18 mouse cellular contexts compared by ENCODE assay signal in genomic region chr2:172292525-172293405, GRCm38 (mm10). TPM values are rescaled to one million over a fixed set of nuclear protein-coding genes. Genes with fewer than 3 reads are reported as not detected.
DNase-seq lines count a peak whose midpoint lies in the region; ATAC-seq and TF ChIP-seq lines count a peak whose summit lies in the region.
"Had no signal": no experiment of that assay in that cellular context is flagged by ENCODE, and none has a peak within 500 bp of the region (broad histone marks: within the 10 kb centered on the region; RNA-seq: fewer than 3 reads in every experiment).

No protein-coding gene starts in this region.

- DNase-seq in brain, embryonic 14.5 days (ENCODE audit: low read depth), result peak; percentile 87
- DNase-seq in left cerebral cortex, adult 18-20 months (ENCODE audit: low spot score in 2 of 2), result no peak
- DNase-seq in ovary, postnatal 14 days (ENCODE audit: low spot score), result no peak
- DNase-seq: adrenal gland, postnatal 10 days; cerebellum, postnatal 36 days; heart, adult 11 months; heart, postnatal 10 days; thymus, postnatal 4 days had no signal

- H3K4me1 ChIP-seq in E14TG2a.4 (replicated peaks; ENCODE audit: low read depth, low read length), result peaks cover 68% of the 10 kb centered on the region
- peaks cover 11% of the 10 kb centered on the region; the same call in 1 of the 2 replicates for H3K4me1 ChIP-seq in hindbrain, embryonic 12.5 days
- peaks cover 7% of the 10 kb centered on the region for H3K4me1 ChIP-seq in midbrain, embryonic 15.5 days
- H3K4me1 ChIP-seq: embryonic facial prominence, embryonic 13.5 days; stomach, embryonic 15.5 days had no signal

- peaks cover 7% of the 10 kb centered on the region for H3K9me3 ChIP-seq in E14TG2a.4 (ENCODE audit: low read length)
- no peaks in the 10 kb centered on the region for H3K9me3 ChIP-seq in hindbrain, embryonic 12.5 days (replicated peaks)
- H3K9me3 ChIP-seq in midbrain, embryonic 15.5 days, result no peaks in the 10 kb centered on the region
- H3K9me3 ChIP-seq: embryonic facial prominence, embryonic 13.5 days; limb, embryonic 13.5 days; stomach, embryonic 15.5 days had no signal

- H3K27ac ChIP-seq in hindbrain, embryonic 12.5 days, result peak overlapping the region; percentile 41; the same call in 1 of the 2 replicates
- peak overlapping the region; percentile 51 for H3K27ac ChIP-seq in midbrain, embryonic 15.5 days
- H3K27ac ChIP-seq: embryonic facial prominence, embryonic 13.5 days; limb, embryonic 13.5 days; stomach, embryonic 15.5 days had no signal

- ATAC-seq in hindbrain, embryonic 12.5 days (ENCODE audit: low FRiP score), result no peak
- ATAC-seq in midbrain, embryonic 15.5 days (replicated peaks), result peak; percentile 53
- no peak for ATAC-seq in erythroblast, adult 5-6 weeks (replicated peaks; ENCODE audit: low FRiP score, poor library complexity, severe bottlenecking)
- ATAC-seq: lung, postnatal 0 days had no signal

- H3K27me3 ChIP-seq in E14TG2a.4 (ENCODE audit: insufficient read depth, low read length), result no peaks in the 10 kb centered on the region
- H3K27me3 ChIP-seq in hindbrain, embryonic 12.5 days, result no peaks in the 10 kb centered on the region
- H3K27me3 ChIP-seq in midbrain, embryonic 15.5 days (replicated peaks), result no peaks in the 10 kb centered on the region
- H3K27me3 ChIP-seq: embryonic facial prominence, embryonic 13.5 days; limb, embryonic 13.5 days; stomach, embryonic 15.5 days had no signal

- H3K4me2 ChIP-seq in hindbrain, embryonic 12.5 days (replicated peaks), result no peak overlapping the region
- H3K4me2 ChIP-seq in midbrain, embryonic 15.5 days, result no peak overlapping the region
- H3K4me2 ChIP-seq: embryonic facial prominence, embryonic 13.5 days; limb, embryonic 13.5 days; stomach, embryonic 15.5 days had no signal

- 58% methylated on average over 14 of the region's 14 CpGs for WGBS in hindbrain, embryonic 12.5 days
- WGBS in midbrain, embryonic 15.5 days, result 41% methylated on average over 14 of the region's 14 CpGs

- H3K36me3 ChIP-seq in E14TG2a.4 (ENCODE audit: insufficient read depth, low read length), result no peaks in the 10 kb centered on the region
- no peaks in the 10 kb centered on the region for H3K36me3 ChIP-seq in hindbrain, embryonic 12.5 days
- H3K36me3 ChIP-seq in midbrain, embryonic 15.5 days (replicated peaks), result no peaks in the 10 kb centered on the region
- H3K36me3 ChIP-seq: embryonic facial prominence, embryonic 13.5 days; limb, embryonic 13.5 days; stomach, embryonic 15.5 days had no signal

- peak overlapping the region; percentile 46 for H3K4me3 ChIP-seq in E14TG2a.4 (replicated peaks; ENCODE audit: low read length)
- no peak overlapping the region for H3K4me3 ChIP-seq in hindbrain, embryonic 12.5 days
- H3K4me3 ChIP-seq in midbrain, embryonic 15.5 days, result no peak overlapping the region
- H3K4me3 ChIP-seq: embryonic facial prominence, embryonic 13.5 days; limb, embryonic 13.5 days; stomach, embryonic 15.5 days had no signal

- TF ChIP-seq POLR2A in brain, embryonic 14.5 days (IDR thresholded peaks at IDR 0.05; ENCODE audit: borderline replicate concordance, extremely low read depth, insufficient read depth, insufficient read length, poor library complexity, severe bottlenecking), result no peak

- no peak overlapping the region for H3K9ac ChIP-seq in hindbrain, embryonic 12.5 days
- H3K9ac ChIP-seq in midbrain, embryonic 15.5 days, result no peak overlapping the region
- H3K9ac ChIP-seq: embryonic facial prominence, embryonic 13.5 days; limb, embryonic 13.5 days; stomach, embryonic 15.5 days had no signal

- TF ChIP-seq CTCF in E14TG2a.4 (conservative IDR thresholded peaks at IDR 0.05; ENCODE audit: low read length), result no peak
- TF ChIP-seq CTCF in brain, embryonic 14.5 days (IDR thresholded peaks at IDR 0.05; ENCODE audit: borderline replicate concordance, extremely low read depth, insufficient read depth, insufficient read length), result no peak

RNA-seq across cellular contexts. Expression of gene Mc3r, which starts 44.5 kb away (rescaled TPM):
- 0.29 and 0.39 TPM in 2 replicates for polyA plus RNA-seq in brain, embryonic 14.5 days (2012; rRNA removed)
- not detected in 2 replicates for polyA plus RNA-seq in hindbrain, embryonic 12.5 days (2016; fragmentation: Nextera tagmentation; extraction: Ambion mirVana)
- 0.39 and 0.70 TPM in 2 replicates for polyA plus RNA-seq in midbrain, embryonic 15.5 days (2015; fragmentation: Nextera tagmentation; extraction: Ambion mirVana)
- under 1 TPM; 0.21 to 0.26 TPM for total RNA-seq in left cerebral cortex, adult 18-20 months (2021)
- not detected in 2 replicates for total RNA-seq in erythroblast, adult 5-6 weeks (2015; ENCODE audit: low replicate concordance)
- total RNA-seq in erythroblast, adult 5-6 weeks (2017; ENCODE audit: low replicate concordance), result 0.14 TPM in 1 of 2 replicates, not detected in the other
- total RNA-seq: adrenal gland, postnatal 10 days; heart, postnatal 10 days had no signal
- polyA plus RNA-seq: embryonic facial prominence, embryonic 13.5 days; kidney, embryonic 16.5 days; lung, postnatal 0 days; small intestine, adult 2 months; stomach, embryonic 15.5 days had no signal

RNA-seq across cellular contexts. Expression of gene Fam210b, which starts 52.6 kb away (rescaled TPM):
- 21.6 and 29.5 TPM in 2 replicates for polyA plus RNA-seq in brain, embryonic 14.5 days (2012; rRNA removed)
- polyA plus RNA-seq in hindbrain, embryonic 12.5 days (2016; fragmentation: Nextera tagmentation; extraction: Ambion mirVana), result 31.8 and 33.1 TPM in 2 replicates
- 19.9 and 22.4 TPM in 2 replicates for polyA plus RNA-seq in midbrain, embryonic 15.5 days (2015; fragmentation: Nextera tagmentation; extraction: Ambion mirVana)
- 10 to 100 TPM; 12.0 to 12.3 TPM for total RNA-seq in left cerebral cortex, adult 18-20 months (2021)
- total RNA-seq in erythroblast, adult 5-6 weeks (2015; ENCODE audit: low replicate concordance), result 102 and 114 TPM in 2 replicates
- total RNA-seq in erythroblast, adult 5-6 weeks (2017; ENCODE audit: low replicate concordance), result 96.2 and 117 TPM in 2 replicates
